Mouse (Mus musculus): ENCODE data around the gene Gm3033. TPM values are rescaled to one million over a fixed set of nuclear protein-coding genes. Genes with fewer than 3 reads are reported as not detected.
"Not testable (repeated sequence)": the region's sequence is repeated elsewhere in the genome, so short reads cannot be mapped to it uniquely, and the experiment has no call there.

Gm3033 gene
- total RNA-seq (2014; fragmentation: Nextera tagmentation) (not detected in 2 replicates), total RNA-seq (2017) (not detected in 2 replicates)

GRCm38 (mm10) chr14:3845945-3846344 lies at the start of gene Gm3033:
Gm3033 (plus strand) TSS chr14:3846245.
- not testable (repeated sequence) for ATAC-seq (replicated peaks; ENCODE audit: low FRiP score, low TSS enrichment, poor library complexity, severe bottlenecking)

GRCm38 (mm10) chr14:3809774-3810173 lies 36.3 kb upstream of the Gm3033 start, which contains the start of gene Gm3002:
Gm3002 (plus strand) TSS chr14:3810074.
- not testable (repeated sequence) for ATAC-seq (replicated peaks; ENCODE audit: low FRiP score, low TSS enrichment, poor library complexity, severe bottlenecking)

GRCm38 (mm10) chr14:3883872-3884271 lies 37.8 kb downstream of the Gm3033 start, which contains the start of gene Gm2916:
Gm2916 (plus strand) TSS chr14:3884172.
- not testable (repeated sequence) for ATAC-seq (replicated peaks; ENCODE audit: low FRiP score, low TSS enrichment, poor library complexity, severe bottlenecking)

Other genes with a start within 250 kb of the Gm3033 start
- gene Gm3012, start 211.7 kb upstream of the Gm3033 start, total RNA-seq (2014; fragmentation: Nextera tagmentation): not detected in 2 replicates
- not detected in 2 replicates for gene Gm3012, start 211.7 kb upstream of the Gm3033 start, total RNA-seq (2017)
- gene Gm3020, start 194.2 kb upstream of the Gm3033 start, total RNA-seq (2014; fragmentation: Nextera tagmentation): not detected in 2 replicates
- gene Gm3020, start 194.2 kb upstream of the Gm3033 start, total RNA-seq (2017): not detected in 2 replicates
- gene Gm3043, start 157.5 kb upstream of the Gm3033 start, total RNA-seq (2014; fragmentation: Nextera tagmentation): not detected in 2 replicates
- gene Gm3043, start 157.5 kb upstream of the Gm3033 start, total RNA-seq (2017): not detected in 2 replicates
- not detected in 2 replicates for gene Gm3002, start 36.2 kb upstream of the Gm3033 start, total RNA-seq (2014; fragmentation: Nextera tagmentation)
- not detected in 2 replicates for gene Gm3002, start 36.2 kb upstream of the Gm3033 start, total RNA-seq (2017)
- not detected in 2 replicates for gene Gm2916, start 37.9 kb downstream of the Gm3033 start, total RNA-seq (2014; fragmentation: Nextera tagmentation)
- gene Gm2916, start 37.9 kb downstream of the Gm3033 start, total RNA-seq (2017): not detected in 2 replicates
- gene Gm3029, start 85.5 kb downstream of the Gm3033 start, total RNA-seq (2014; fragmentation: Nextera tagmentation): not detected in 2 replicates
- not detected in 2 replicates for gene Gm3029, start 85.5 kb downstream of the Gm3033 start, total RNA-seq (2017)
- gene Gm3095, start 117.3 kb downstream of the Gm3033 start, total RNA-seq (2014; fragmentation: Nextera tagmentation): not detected in 2 replicates
- not detected in 2 replicates for gene Gm3095, start 117.3 kb downstream of the Gm3033 start, total RNA-seq (2017)
- not detected in 2 replicates for gene Gm3099, start 152.1 kb downstream of the Gm3033 start, total RNA-seq (2014; fragmentation: Nextera tagmentation)
- gene Gm3099, start 152.1 kb downstream of the Gm3033 start, total RNA-seq (2017): not detected in 2 replicates
- not detected in 2 replicates for gene Gm5796, start 177.7 kb downstream of the Gm3033 start, total RNA-seq (2014; fragmentation: Nextera tagmentation)
- not detected in 2 replicates for gene Gm5796, start 177.7 kb downstream of the Gm3033 start, total RNA-seq (2017)
- not detected in 2 replicates for gene Gm3115, start 237.9 kb downstream of the Gm3033 start, total RNA-seq (2014; fragmentation: Nextera tagmentation)
- not detected in 2 replicates for gene Gm3115, start 237.9 kb downstream of the Gm3033 start, total RNA-seq (2017)